Mouse (Mus musculus) liver, embryonic 14.5 days (tissue): ENCODE measurements around the gene Srms.

ENCODE experiments used
- CTCF ChIP-seq: IDR thresholded peaks from 2 replicates; pipeline ENCODE4 v1.5.1; 2016; ENCODE audit warnings: antibody characterized with exemption, low read depth, control low read depth
- EP300 ChIP-seq: IDR thresholded peaks from 2 replicates; pipeline ENCODE4 v1.6.1; 2016; ENCODE audit warnings: antibody characterized with exemption, low read depth

GRCm38 (mm10) chr2:181180898-181181297 lies 32.1 kb downstream of the Srms start:
- no peak for TF ChIP-seq CTCF
- TF ChIP-seq EP300: no peak
